ENCODE assay signal across 17 mouse cellular contexts in genomic region chr6:101777864-101778263, GRCm38 (mm10).
A peak's percentile ranks its signal among the peaks of the same experiment; 100 is the strongest.
DNase-seq lines count a peak whose midpoint lies in the region; ATAC-seq and TF ChIP-seq lines count a peak whose summit lies in the region.
"Had no signal": no experiment of that assay in that cellular context is flagged by ENCODE, and none has a peak within 500 bp of the region (broad histone marks: within the 10 kb centered on the region; RNA-seq: fewer than 3 reads in every experiment).

No protein-coding gene starts in this region.

- DNase-seq in forebrain, postnatal 0 days: no peak
- DNase-seq in forebrain, embryonic 14.5 days (ENCODE audit: low spot score): no peak
- no peak for DNase-seq in liver, embryonic 14.5 days (ENCODE audit: low read depth in 3 of 3, low spot score in 3 of 3)
- no peak for DNase-seq in liver, embryonic 11.5 days (ENCODE audit: low spot score)
- peak; percentile 73 for DNase-seq in ES-E14 (ENCODE audit: low read depth, low spot score)
- peak; percentile 3 for DNase-seq in c-Kit-positive CD71-positive TER-119-positive erythroid progenitor cells, embryonic 14.5 days (ENCODE audit: low spot score)
- DNase-seq in layer of hippocampus, postnatal 10 days (ENCODE audit: low spot score in 2 of 2): no peak
- DNase-seq: adrenal gland, postnatal 10 days; cerebellum, postnatal 10 days; heart, adult 11 months; spleen, adult 18-20 months had no signal

- no peaks in the 10 kb centered on the region for H3K36me3 ChIP-seq in forebrain, postnatal 0 days (ENCODE audit: insufficient read depth)
- H3K36me3 ChIP-seq in forebrain, embryonic 14.5 days (ENCODE audit: control insufficient read depth, insufficient read depth, low read length): no peaks in the 10 kb centered on the region
- no peaks in the 10 kb centered on the region for H3K36me3 ChIP-seq in liver, embryonic 14.5 days (replicated peaks; ENCODE audit: control insufficient read depth, insufficient read depth, low read depth)
- no peaks in the 10 kb centered on the region for H3K36me3 ChIP-seq in liver, embryonic 11.5 days (ENCODE audit: control insufficient read depth, insufficient read depth, low read length)
- H3K36me3 ChIP-seq in ES-E14 (ENCODE audit: control insufficient read depth, insufficient read depth, low read length, poor library complexity, severe bottlenecking): no peaks in the 10 kb centered on the region
- no peaks in the 10 kb centered on the region for H3K36me3 ChIP-seq in kidney, embryonic 16.5 days (ENCODE audit: insufficient read depth, low read length)
- H3K36me3 ChIP-seq: embryonic facial prominence, embryonic 10.5 days; intestine, embryonic 15.5 days; neural tube, embryonic 12.5 days had no signal

- H3K27me3 ChIP-seq in forebrain, postnatal 0 days (ENCODE audit: insufficient read depth, low read length): no peaks in the 10 kb centered on the region
- no peaks in the 10 kb centered on the region for H3K27me3 ChIP-seq in forebrain, embryonic 14.5 days (replicated peaks; ENCODE audit: control insufficient read depth, insufficient read depth, low read length)
- no peaks in the 10 kb centered on the region for H3K27me3 ChIP-seq in liver, embryonic 14.5 days (ENCODE audit: control insufficient read depth, insufficient read depth, low read length)
- H3K27me3 ChIP-seq in liver, embryonic 11.5 days (replicated peaks; ENCODE audit: control insufficient read depth, insufficient read depth, low read length): no peaks in the 10 kb centered on the region
- H3K27me3 ChIP-seq in kidney, embryonic 16.5 days (ENCODE audit: insufficient read depth, low read length): no peaks in the 10 kb centered on the region
- H3K27me3 ChIP-seq: intestine, embryonic 15.5 days; neural tube, embryonic 12.5 days had no signal

- no peak overlapping the region for H3K27ac ChIP-seq in forebrain, postnatal 0 days (ENCODE audit: low read depth, low read length)
- H3K27ac ChIP-seq in forebrain, embryonic 14.5 days (ENCODE audit: low read depth, low read length): no peak overlapping the region
- H3K27ac ChIP-seq in liver, embryonic 14.5 days: no peak overlapping the region
- H3K27ac ChIP-seq in liver, embryonic 11.5 days (ENCODE audit: low read depth, low read length): no peak overlapping the region
- H3K27ac ChIP-seq in ES-E14 (ENCODE audit: insufficient read depth, low read depth, low read length, poor library complexity, severe bottlenecking): no peak overlapping the region
- no peak overlapping the region for H3K27ac ChIP-seq in kidney, embryonic 16.5 days (ENCODE audit: low read length)
- H3K27ac ChIP-seq: embryonic facial prominence, embryonic 10.5 days; intestine, embryonic 15.5 days; macrophage; neural tube, embryonic 12.5 days had no signal

- in situ Hi-C loops in ES-E14 (cut with MboI; ENCODE audit: low sequenced_read_pairs in 2 of 2, unreplicated experiment in 2 of 2): no loop called here

- no peak for ATAC-seq in forebrain, postnatal 0 days
- no peak for ATAC-seq in forebrain, embryonic 14.5 days
- no peak for ATAC-seq in liver, embryonic 14.5 days (ENCODE audit: insufficient read depth)
- ATAC-seq in liver, embryonic 11.5 days (replicated peaks; ENCODE audit: low FRiP score): no peak
- no peak for ATAC-seq in kidney, embryonic 16.5 days (ENCODE audit: low FRiP score, low TSS enrichment)
- ATAC-seq: intestine, embryonic 15.5 days; midbrain, embryonic 16.5 days had no signal

- WGBS in forebrain, postnatal 0 days: over 99% methylated on average over 3 of the region's 3 CpGs
- WGBS in forebrain, embryonic 14.5 days: 97% methylated on average over 3 of the region's 3 CpGs
- WGBS in liver, embryonic 14.5 days (ENCODE audit: insufficient replicate concordance): 54% methylated on average over 3 of the region's 3 CpGs
- 82% methylated on average over 3 of the region's 3 CpGs for WGBS in liver, embryonic 11.5 days
- WGBS in kidney, embryonic 16.5 days: 92% methylated on average over 3 of the region's 3 CpGs

- TF ChIP-seq CTCF in forebrain, postnatal 0 days (IDR thresholded peaks at IDR 0.05; ENCODE audit: low read depth): peak; percentile 27
- peak; percentile 27; the same call in 1 of the 2 replicates for TF ChIP-seq CTCF in liver, embryonic 14.5 days (IDR thresholded peaks at IDR 0.05; ENCODE audit: low read depth)

- no peak overlapping the region for H3K4me3 ChIP-seq in forebrain, postnatal 0 days (ENCODE audit: low read depth, low read length)
- no peak overlapping the region for H3K4me3 ChIP-seq in forebrain, embryonic 14.5 days (ENCODE audit: low read depth, low read length)
- H3K4me3 ChIP-seq in liver, embryonic 14.5 days (ENCODE audit: insufficient read depth in 1 of 2, low read depth in 2 of 2, low read length in 2 of 2): no peak overlapping the region
- no peak overlapping the region for H3K4me3 ChIP-seq in liver, embryonic 11.5 days (ENCODE audit: low read depth, low read length)
- no peak overlapping the region for H3K4me3 ChIP-seq in ES-E14 (ENCODE audit: insufficient read depth in 1 of 2, low read depth in 1 of 2, low read length in 2 of 2, poor library complexity in 1 of 2, severe bottlenecking in 1 of 2)
- H3K4me3 ChIP-seq in kidney, embryonic 16.5 days (ENCODE audit: low read length): no peak overlapping the region
- H3K4me3 ChIP-seq: embryonic facial prominence, embryonic 10.5 days; intestine, embryonic 15.5 days; neural tube, embryonic 12.5 days had no signal

- H3K4me1 ChIP-seq in forebrain, postnatal 0 days (ENCODE audit: insufficient read depth): no peaks in the 10 kb centered on the region
- H3K4me1 ChIP-seq in forebrain, embryonic 14.5 days (ENCODE audit: control insufficient read depth, insufficient read depth, low read length): no peaks in the 10 kb centered on the region
- H3K4me1 ChIP-seq in liver, embryonic 14.5 days (replicated peaks; ENCODE audit: control insufficient read depth in 2 of 2, insufficient read depth in 2 of 2, low read length in 1 of 2): no peaks in the 10 kb centered on the region
- no peaks in the 10 kb centered on the region for H3K4me1 ChIP-seq in liver, embryonic 11.5 days (replicated peaks; ENCODE audit: control insufficient read depth, insufficient read depth, low read length)
- H3K4me1 ChIP-seq in ES-E14 (ENCODE audit: control insufficient read depth in 2 of 2, insufficient read depth in 2 of 2, low read length in 2 of 2, poor library complexity in 1 of 2): no peaks in the 10 kb centered on the region
- no peaks in the 10 kb centered on the region for H3K4me1 ChIP-seq in kidney, embryonic 16.5 days (ENCODE audit: insufficient read depth, low read length)
- H3K4me1 ChIP-seq: embryonic facial prominence, embryonic 10.5 days; intestine, embryonic 15.5 days; neural tube, embryonic 12.5 days had no signal

- no peak overlapping the region for H3K9ac ChIP-seq in forebrain, postnatal 0 days
- H3K9ac ChIP-seq in forebrain, embryonic 14.5 days (ENCODE audit: low read length): no peak overlapping the region
- no peak overlapping the region for H3K9ac ChIP-seq in liver, embryonic 14.5 days (replicated peaks)
- no peak overlapping the region for H3K9ac ChIP-seq in liver, embryonic 11.5 days (ENCODE audit: low read depth, low read length)
- H3K9ac ChIP-seq in ES-E14 (ENCODE audit: insufficient read depth, low read depth, low read length, poor library complexity, severe bottlenecking): no peak overlapping the region
- H3K9ac ChIP-seq in kidney, embryonic 16.5 days (replicated peaks; ENCODE audit: low read length): no peak overlapping the region
- H3K9ac ChIP-seq: intestine, embryonic 15.5 days; neural tube, embryonic 12.5 days had no signal

- no peak for TF ChIP-seq EP300 in liver, embryonic 14.5 days (IDR thresholded peaks at IDR 0.05; ENCODE audit: low read depth)

- H3K9me3 ChIP-seq in forebrain, postnatal 0 days (ENCODE audit: low read length): no peaks in the 10 kb centered on the region
- no peaks in the 10 kb centered on the region for H3K9me3 ChIP-seq in forebrain, embryonic 14.5 days (replicated peaks; ENCODE audit: control insufficient read depth, low read length)
- H3K9me3 ChIP-seq in liver, embryonic 14.5 days (ENCODE audit: control insufficient read depth, low read length): no peaks in the 10 kb centered on the region
- H3K9me3 ChIP-seq in liver, embryonic 11.5 days (ENCODE audit: control insufficient read depth, low read length): peaks cover 2% of the 10 kb centered on the region; the same call in 1 of the 2 replicates
- no peaks in the 10 kb centered on the region for H3K9me3 ChIP-seq in ES-E14 (ENCODE audit: control insufficient read depth, insufficient read depth, low read depth, low read length)
- no peaks in the 10 kb centered on the region for H3K9me3 ChIP-seq in kidney, embryonic 16.5 days (ENCODE audit: low read length)
- H3K9me3 ChIP-seq: embryonic facial prominence, embryonic 10.5 days; intestine, embryonic 15.5 days; neural tube, embryonic 12.5 days had no signal

- H3K4me2 ChIP-seq in forebrain, postnatal 0 days (ENCODE audit: low read depth): no peak overlapping the region
- H3K4me2 ChIP-seq in forebrain, embryonic 14.5 days (ENCODE audit: low read length): no peak overlapping the region
- no peak overlapping the region for H3K4me2 ChIP-seq in liver, embryonic 14.5 days (ENCODE audit: low read depth)
- H3K4me2 ChIP-seq in liver, embryonic 11.5 days: no peak overlapping the region
- H3K4me2 ChIP-seq in kidney, embryonic 16.5 days (replicated peaks; ENCODE audit: low read depth, low read length): no peak overlapping the region
- H3K4me2 ChIP-seq: intestine, embryonic 15.5 days; neural tube, embryonic 12.5 days had no signal

TF ChIP-seq in ES-E14, 5 proteins besides CTCF, POLR2A, EP300 and RAD21:
- TF ChIP-seq HCFC1 (IDR thresholded peaks at IDR 0.05; ENCODE audit: borderline replicate concordance, insufficient read depth, low read length): no peak
- no peak for TF ChIP-seq ZC3H11A (IDR thresholded peaks at IDR 0.05; ENCODE audit: borderline replicate concordance, low read depth, low read length)
- TF ChIP-seq ZNF384 (IDR thresholded peaks at IDR 0.05; ENCODE audit: low read depth, low read length): peak; percentile 54; the same call in 1 of the 2 replicates
TF ChIP-seq in ES-E14: peak in this region for 1.

Comparison
In these comparisons a context has a peak if more than half of its experiments do, and no peak if none do; other contexts are left out.
1. DNase-seq: peak in ES-E14 (single experiment) and c-Kit-positive CD71-positive TER-119-positive erythroid progenitor cells, embryonic 14.5 days (single experiment); none in forebrain, postnatal 0 days (single experiment), forebrain, embryonic 14.5 days (single experiment), liver, embryonic 14.5 days (0 of 3), liver, embryonic 11.5 days (single experiment) and layer of hippocampus, postnatal 10 days (0 of 2).